Mouse (Mus musculus) v-Abl transformed pro-B cells (cell line): ENCODE measurements around the gene 1500009C09Rik.

Source experiments
- in situ Hi-C, 2 experiments: fragments of 400-800 bp; cut with MboI; formaldehyde crosslinking; loops; one replicate each; pipeline ENCODE4 v1.15.1; 2025; ENCODE audit not compliant: unreplicated experiment in 2 of 2

The 1500009C09Rik gene

GRCm38 (mm10) chr15:82252097-82252496, at the start of gene 1500009C09Rik:
Gene 1500009C09Rik, plus strand, starts transcription at chr15:82252397.
- in situ Hi-C loops: loop anchor here in 1 of 2 experiments (25.0 kb wide), 1 partner anchor 1260 kb away; the partner anchor contains the start of gene Ttll1

DNA sequence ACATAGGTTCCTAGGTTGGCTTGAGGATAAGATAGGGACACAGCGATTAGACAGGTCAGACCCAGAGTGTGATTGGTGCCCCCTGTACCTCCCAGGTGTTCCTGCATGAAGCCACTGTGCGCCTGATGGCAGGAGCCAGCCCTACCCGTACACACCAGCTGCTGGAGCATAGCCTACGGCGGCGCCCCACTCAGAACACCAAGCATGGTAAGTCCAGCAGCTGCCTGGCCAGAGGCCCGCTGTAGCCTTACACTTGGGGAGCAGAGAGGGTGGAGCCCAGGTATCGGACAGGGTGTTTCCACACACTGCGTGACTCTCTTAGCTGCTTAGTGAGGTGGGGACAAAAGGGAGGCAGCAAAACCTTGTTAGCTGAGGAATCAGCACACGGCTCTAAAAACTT, 49.1 kb upstream of the 1500009C09Rik start:
- in situ Hi-C loops: no loop called here

DNA sequence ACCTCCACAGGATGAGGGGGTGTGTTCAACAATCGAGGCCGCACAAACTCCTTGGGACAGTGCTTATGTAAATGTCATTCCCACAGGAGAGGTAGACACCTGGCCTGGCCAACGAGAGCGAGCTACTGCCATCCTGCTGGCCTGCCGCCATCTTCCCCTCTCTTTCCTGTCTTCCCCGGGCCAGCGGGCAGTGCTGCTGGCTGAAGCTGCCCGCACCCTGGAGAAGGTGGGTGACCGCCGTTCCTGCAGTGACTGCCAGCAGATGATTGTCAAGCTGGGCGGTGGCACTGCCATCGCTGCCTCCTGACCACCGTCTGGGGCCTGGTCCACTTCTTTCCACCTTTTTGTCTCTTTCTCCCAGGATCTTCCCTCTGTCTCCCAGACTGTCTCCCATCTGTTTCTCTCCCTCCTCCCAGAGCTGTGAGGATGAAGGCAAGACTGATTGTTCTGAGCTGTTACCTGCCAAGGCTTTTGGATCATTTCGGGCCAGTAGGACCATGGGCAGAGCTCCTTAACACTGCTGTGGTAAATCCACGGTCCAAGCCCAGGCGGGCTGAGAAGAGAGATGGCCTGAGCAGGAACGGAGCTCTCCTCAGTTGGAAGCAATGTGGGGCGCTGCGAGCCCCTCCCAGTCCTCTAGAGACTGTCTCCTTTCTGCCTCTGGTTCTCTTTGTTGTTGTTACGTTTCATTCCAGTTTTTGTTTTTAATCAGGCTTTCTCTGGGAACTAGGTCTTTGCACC, 48.4 kb upstream of the 1500009C09Rik start:
- in situ Hi-C loops: no loop called here

GRCm38 (mm10) chr15:82204680-82205371, 47.4 kb upstream of the 1500009C09Rik start:
- in situ Hi-C loops: no loop called here

- in situ Hi-C loops: no loop called here
Measured at GRCm38 (mm10) chr15:82206365-82207104, 45.7 kb upstream of the 1500009C09Rik start.

GRCm38 (mm10) chr15:82207105-82207459, 45.1 kb upstream of the 1500009C09Rik start:
- in situ Hi-C loops: no loop called here

- in situ Hi-C loops: no loop called here
Measured at GRCm38 (mm10) chr15:82207504-82208219, 44.5 kb upstream of the 1500009C09Rik start.

GRCm38 (mm10) chr15:82208307-82208706, 43.9 kb upstream of the 1500009C09Rik start:
- in situ Hi-C loops: no loop called here

DNA sequence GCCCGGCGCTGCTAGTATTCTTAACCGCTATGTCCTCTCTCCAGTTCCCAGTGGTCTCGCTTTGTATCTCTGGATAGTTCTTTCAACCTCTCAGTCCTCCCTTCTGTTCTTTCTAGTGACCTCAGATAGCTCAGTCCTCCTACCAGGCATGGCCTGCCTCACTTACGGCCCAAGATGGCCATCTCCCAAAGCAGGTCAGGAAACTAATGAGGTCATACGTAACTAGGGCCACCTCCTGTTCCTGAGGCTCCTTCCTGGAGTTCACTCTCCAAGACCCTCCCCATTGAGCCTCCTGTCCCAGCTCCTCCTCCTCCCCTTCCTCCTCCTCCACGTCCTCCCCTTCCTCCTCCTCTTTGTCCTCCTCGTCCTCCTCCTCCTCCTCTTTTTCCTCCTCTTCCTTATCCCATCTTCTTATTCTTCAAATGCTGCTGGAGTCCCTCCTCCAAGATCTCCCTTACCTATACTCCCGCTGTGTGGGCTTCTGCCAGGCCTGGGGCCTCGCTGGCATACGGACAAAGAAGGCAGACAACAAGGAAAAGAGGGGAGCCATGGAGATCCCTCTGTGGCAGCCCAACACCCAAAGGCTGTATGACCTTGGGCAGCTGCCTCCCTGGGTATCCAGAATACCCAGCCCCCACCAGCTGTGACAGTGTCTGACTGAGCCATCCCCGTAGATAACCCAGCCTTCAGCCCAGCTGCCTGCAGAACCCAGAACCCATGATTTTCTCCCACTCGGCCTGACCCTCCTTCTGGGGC, 42.7 kb upstream of the 1500009C09Rik start:
- in situ Hi-C loops: no loop called here

- in situ Hi-C loops: no loop called here
Measured at GRCm38 (mm10) chr15:82210801-82211200, 41.4 kb upstream of the 1500009C09Rik start.

DNA sequence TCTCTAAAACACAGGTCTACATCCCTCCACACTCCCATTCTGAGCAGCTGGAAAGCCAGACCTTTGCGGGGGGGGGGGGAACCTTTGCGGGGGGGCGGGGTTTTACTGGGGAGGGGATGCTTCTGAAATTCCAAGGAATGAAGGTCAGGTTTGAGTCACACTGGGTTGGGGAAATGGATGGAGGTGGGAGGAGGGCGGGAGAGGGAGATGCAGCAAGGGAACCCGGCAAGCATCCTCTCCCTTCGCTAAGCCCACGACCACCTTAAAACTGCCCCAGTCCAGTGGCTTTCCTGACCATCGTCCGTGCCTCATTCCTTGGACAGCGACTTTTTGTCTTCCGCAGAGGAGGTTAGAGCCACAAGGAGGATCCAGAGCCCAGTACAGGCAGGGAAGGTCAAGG, 40.9 kb upstream of the 1500009C09Rik start:
- in situ Hi-C loops: no loop called here

- in situ Hi-C loops: no loop called here
Measured at GRCm38 (mm10) chr15:82211911-82212751, 40.1 kb upstream of the 1500009C09Rik start.

DNA sequence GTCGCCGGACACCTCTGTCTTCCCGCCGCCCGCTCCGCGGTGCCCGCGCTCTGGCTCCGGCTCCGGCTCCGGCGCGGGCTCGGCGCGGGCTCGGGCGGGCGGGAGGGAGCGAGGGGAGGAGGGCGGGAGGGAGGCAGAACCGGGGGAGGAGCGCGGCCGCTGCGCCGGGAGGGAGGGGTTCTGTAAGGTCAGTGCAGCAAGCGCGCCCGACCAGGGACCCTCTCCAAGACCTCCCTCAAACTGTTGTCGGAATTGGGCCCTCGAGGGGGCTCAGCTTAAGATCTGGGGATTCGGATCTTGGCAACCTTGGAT, 39.5 kb upstream of the 1500009C09Rik start, which contains the start of gene Shisa8:
Shisa8 (minus strand) TSS at position 64 of the 312 bp plus-strand sequence.
- in situ Hi-C loops: no loop called here

DNA sequence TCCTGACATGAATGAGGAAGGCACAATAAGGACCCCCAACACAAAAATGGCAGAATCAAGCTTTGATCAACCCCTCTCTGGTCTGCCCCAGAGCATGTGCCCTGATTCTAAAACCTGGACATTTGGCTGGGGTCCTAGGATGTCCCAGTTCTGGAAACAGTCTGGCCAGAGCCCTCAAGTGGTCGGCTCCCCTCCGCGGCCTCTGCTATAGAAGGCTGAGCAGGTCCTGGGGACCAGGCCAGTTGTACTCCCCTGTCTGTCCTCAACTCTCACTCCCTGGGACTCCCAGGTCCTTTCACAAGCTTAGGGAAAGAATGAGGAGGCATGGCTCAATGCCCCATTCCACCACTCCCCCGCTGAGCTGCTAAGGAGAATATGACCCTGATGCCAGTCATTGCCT, 39.0 kb upstream of the 1500009C09Rik start:
- in situ Hi-C loops: no loop called here

DNA sequence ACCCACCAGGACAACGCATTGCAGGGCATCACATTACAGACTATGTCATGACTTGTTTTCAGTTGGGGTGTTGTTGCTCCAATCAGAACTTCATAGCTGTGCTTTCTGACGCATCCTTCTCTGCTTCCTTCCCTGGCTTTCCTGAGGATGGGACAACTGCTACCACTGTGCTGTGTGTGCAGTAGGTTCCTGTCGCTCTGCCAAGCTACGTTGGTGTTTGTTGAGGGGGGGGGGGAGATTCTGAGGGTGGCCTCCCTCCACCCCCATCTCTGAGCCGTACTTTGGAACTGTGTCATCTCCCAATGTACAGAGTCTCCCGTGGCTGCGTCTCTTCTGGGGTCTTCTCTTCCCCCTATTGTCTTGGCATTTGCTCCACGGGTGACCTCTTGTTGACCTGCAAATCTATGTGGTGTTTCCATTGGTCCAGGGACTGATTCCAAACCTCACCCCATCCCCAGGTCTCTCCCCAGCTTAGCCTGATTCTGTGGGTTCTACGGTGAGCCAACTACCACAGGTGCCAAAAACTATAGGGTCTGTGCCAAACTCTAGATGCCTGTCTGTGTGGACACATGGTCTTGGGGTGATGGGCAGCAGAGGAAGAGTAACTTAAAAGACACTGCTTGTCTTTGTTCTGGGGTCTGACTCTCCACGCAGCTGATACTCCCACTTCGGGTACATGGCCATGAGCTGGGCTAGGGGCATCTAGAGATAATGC, 36.7 kb upstream of the 1500009C09Rik start:
- in situ Hi-C loops: no loop called here

DNA sequence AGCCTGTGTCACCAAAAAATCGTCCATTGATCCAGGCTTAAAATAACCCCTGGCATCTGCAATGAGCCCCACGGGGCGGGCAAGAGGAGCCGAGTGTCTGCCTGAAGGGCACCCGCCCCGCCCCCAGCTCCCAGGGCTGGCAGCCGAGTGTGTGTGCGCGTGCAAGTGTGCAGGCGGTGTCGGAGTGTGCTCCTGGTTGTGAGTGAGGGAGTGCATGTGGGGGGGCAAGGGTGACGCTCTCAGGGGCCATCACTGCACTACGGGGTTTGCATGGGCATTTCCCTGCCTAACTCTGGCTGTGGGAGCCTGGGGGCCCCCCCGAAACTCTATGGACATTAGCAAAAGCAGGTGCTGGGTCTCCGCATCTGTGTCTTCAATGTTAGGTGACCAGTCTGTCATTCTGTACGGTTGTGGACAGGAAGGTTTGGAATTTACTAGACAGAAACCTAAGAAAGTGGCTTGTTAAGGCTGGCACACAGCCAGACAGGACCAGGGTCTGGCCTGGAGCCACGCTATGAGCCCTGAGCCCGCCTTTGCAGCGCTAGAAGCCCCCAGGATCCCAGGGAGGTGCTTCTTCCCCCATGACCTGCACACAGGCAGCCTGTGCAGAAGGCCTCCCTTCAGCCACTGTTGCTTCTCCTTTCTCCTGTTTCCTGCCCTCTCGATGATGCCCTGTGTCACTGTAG, 35.9 kb upstream of the 1500009C09Rik start:
- in situ Hi-C loops: no loop called here

GRCm38 (mm10) chr15:82217039-82217438, 35.2 kb upstream of the 1500009C09Rik start:
- in situ Hi-C loops: no loop called here

DNA sequence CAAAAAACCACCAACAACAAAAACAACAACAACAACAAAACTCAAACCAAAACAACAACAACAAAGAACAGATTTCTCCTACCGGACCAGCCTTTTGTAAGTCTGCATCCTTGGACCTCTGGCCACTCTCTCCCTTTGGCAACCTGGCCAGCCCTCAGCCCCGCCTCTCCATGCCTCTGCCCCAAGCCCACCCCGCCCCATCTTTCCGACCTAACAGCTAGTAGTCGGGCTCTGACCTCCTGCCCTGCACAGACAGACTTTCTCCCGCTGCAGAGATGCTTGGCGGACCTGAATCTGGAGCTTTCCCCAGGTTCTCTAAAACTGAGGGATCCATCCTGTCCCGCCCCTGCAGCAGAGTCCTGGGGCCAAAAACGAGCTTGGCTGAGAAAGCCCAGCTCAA, 34.2 kb upstream of the 1500009C09Rik start:
- in situ Hi-C loops: no loop called here
